ENCODE assay signal across 8 mouse cellular contexts in the genomic region with DNA sequence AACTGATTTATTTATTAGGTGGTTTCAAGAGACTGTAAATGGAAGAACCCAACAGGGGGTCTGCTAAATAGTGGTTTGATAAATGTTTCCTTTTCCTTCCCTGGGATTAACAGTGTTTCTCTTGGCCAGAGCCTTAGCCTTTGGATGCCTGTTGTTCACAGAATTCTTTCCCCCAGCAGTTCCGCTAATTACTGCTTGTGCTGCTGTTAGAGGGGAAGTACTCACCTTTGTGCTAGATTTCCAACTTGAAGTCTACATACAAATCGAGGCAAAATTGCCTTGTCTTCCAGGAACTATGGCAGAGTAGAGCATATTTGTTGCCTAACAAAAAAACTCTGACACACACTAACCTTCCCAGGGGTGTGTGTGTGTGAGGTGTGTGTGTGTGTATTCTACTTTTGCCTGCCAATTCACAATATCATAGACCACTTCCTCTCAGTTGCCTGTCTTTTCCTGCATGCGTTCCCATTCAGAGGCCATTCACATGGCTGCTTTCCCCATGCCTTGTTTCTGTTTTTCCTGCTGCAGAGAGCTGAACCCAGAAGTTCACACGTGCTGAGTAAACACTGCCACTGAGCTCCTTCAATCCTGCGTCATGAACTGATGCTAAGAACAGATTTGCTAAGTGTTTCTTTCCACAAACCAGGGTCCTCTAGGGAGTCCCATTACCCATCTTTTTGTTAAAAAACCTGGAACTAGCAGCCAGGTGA. TPM values are rescaled to one million over a fixed set of nuclear protein-coding genes. Genes with fewer than 3 reads are reported as not detected.
DNase-seq lines count a peak whose midpoint lies in the region; ATAC-seq and TF ChIP-seq lines count a peak whose summit lies in the region.

No protein-coding gene starts in this region.

- DNase-seq in left cerebral cortex, adult 2 months (ENCODE audit: extremely low spot score in 1 of 2, low spot score in 2 of 2): no peak
- DNase-seq in left cerebral cortex, postnatal 4 days: no peak
- DNase-seq in hindbrain, embryonic 14.5 days (ENCODE audit: low spot score): no peak
- DNase-seq in midbrain, embryonic 10.5 days (ENCODE audit: low spot score): no peak
- no peak for DNase-seq in right cerebral cortex, adult 18-20 months
- DNase-seq in retina, embryonic 14.5 days (ENCODE audit: low spot score): no peak

- H3K4me2 ChIP-seq in forebrain, embryonic 12.5 days: peak overlapping the region; percentile 83
- H3K4me2 ChIP-seq in hindbrain, embryonic 14.5 days (replicated peaks): peak overlapping the region; percentile 76

- WGBS in forebrain, embryonic 12.5 days: 80% methylated on average over 5 of the region's 5 CpGs
- 79% methylated on average over 5 of the region's 5 CpGs for WGBS in hindbrain, embryonic 14.5 days
- WGBS in midbrain, embryonic 10.5 days: 82% methylated on average over 5 of the region's 5 CpGs

- no peak overlapping the region for H3K9ac ChIP-seq in forebrain, embryonic 12.5 days
- H3K9ac ChIP-seq in hindbrain, embryonic 14.5 days: peak overlapping the region; percentile 73; the same call in 1 of the 2 replicates

- H3K9me3 ChIP-seq in forebrain, embryonic 12.5 days: no peaks in the 10 kb centered on the region
- no peaks in the 10 kb centered on the region for H3K9me3 ChIP-seq in hindbrain, embryonic 14.5 days (ENCODE audit: control insufficient read depth, low read length)
- H3K9me3 ChIP-seq in midbrain, embryonic 10.5 days (replicated peaks): no peaks in the 10 kb centered on the region

- H3K4me3 ChIP-seq in left cerebral cortex, adult 2 months: peak overlapping the region; percentile 81; the same call in 1 of the 2 replicates
- H3K4me3 ChIP-seq in forebrain, embryonic 12.5 days (replicated peaks): no peak overlapping the region
- peak overlapping the region; percentile 67; the same call in 1 of the 2 replicates for H3K4me3 ChIP-seq in hindbrain, embryonic 14.5 days (replicated peaks; ENCODE audit: low read length)
- peak overlapping the region; percentile 96 for H3K4me3 ChIP-seq in midbrain, embryonic 10.5 days

- no peak for TF ChIP-seq CTCF in left cerebral cortex, adult 2 months (IDR thresholded peaks at IDR 0.05)

- no peak for ATAC-seq in forebrain, embryonic 12.5 days (ENCODE audit: low FRiP score)
- ATAC-seq in hindbrain, embryonic 14.5 days (ENCODE audit: low FRiP score): no peak
- ATAC-seq in frontal cortex, adult (ENCODE audit: low TSS enrichment): no peak

- intact Hi-C loops in left cerebral cortex, adult 2 months (cut with DNase I): loop anchor here (2.0 to 5.0 kb wide), 3 partner anchors 22 to 188 kb away; a partner anchor contains a TSS
- intact Hi-C loops in left cerebral cortex, postnatal 4 days (cut with DNase I): loop anchor here (5.0 kb wide), 1 partner anchor 112 kb away; no protein-coding TSS in a partner anchor

- H3K27ac ChIP-seq in left cerebral cortex, adult 2 months: no peak overlapping the region
- H3K27ac ChIP-seq in forebrain, embryonic 12.5 days: no peak overlapping the region
- no peak overlapping the region for H3K27ac ChIP-seq in hindbrain, embryonic 14.5 days
- H3K27ac ChIP-seq in midbrain, embryonic 10.5 days (replicated peaks): no peak overlapping the region

- H3K4me1 ChIP-seq in forebrain, embryonic 12.5 days: peaks cover 37% of the 10 kb centered on the region
- peaks cover 10% of the 10 kb centered on the region; the same call in 1 of the 2 replicates for H3K4me1 ChIP-seq in hindbrain, embryonic 14.5 days (replicated peaks; ENCODE audit: control insufficient read depth, insufficient read depth, low read length)
- peaks cover 39% of the 10 kb centered on the region for H3K4me1 ChIP-seq in midbrain, embryonic 10.5 days

- no peaks in the 10 kb centered on the region for H3K36me3 ChIP-seq in forebrain, embryonic 12.5 days (replicated peaks)
- no peaks in the 10 kb centered on the region for H3K36me3 ChIP-seq in hindbrain, embryonic 14.5 days (replicated peaks; ENCODE audit: control insufficient read depth, insufficient read depth)
- H3K36me3 ChIP-seq in midbrain, embryonic 10.5 days: peaks cover 3% of the 10 kb centered on the region; the same call in 1 of the 2 replicates

- no peaks in the 10 kb centered on the region for H3K27me3 ChIP-seq in forebrain, embryonic 12.5 days
- no peaks in the 10 kb centered on the region for H3K27me3 ChIP-seq in hindbrain, embryonic 14.5 days (ENCODE audit: control insufficient read depth, insufficient read depth, low read length)
- H3K27me3 ChIP-seq in midbrain, embryonic 10.5 days (ENCODE audit: low read depth, poor library complexity, severe bottlenecking): no peaks in the 10 kb centered on the region

RNA-seq across cellular contexts. Expression of a gene that starts 2.0 kb away (rescaled TPM):
- 10 to 100 TPM; 60.4 to 62.7 TPM for total RNA-seq in left cerebral cortex, adult 2 months (2021)
- total RNA-seq in left cerebral cortex, postnatal 4 days (2021): 10 to 100 TPM; 62.7 to 65.3 TPM
- 74.6 and 78.8 TPM in 2 replicates for polyA plus RNA-seq in forebrain, embryonic 12.5 days (2016; fragmentation: Nextera tagmentation; extraction: Ambion mirVana)
- 73.5 and 79.3 TPM in 2 replicates for polyA plus RNA-seq in hindbrain, embryonic 14.5 days (2014; fragmentation: Nextera tagmentation; extraction: Ambion mirVana)
- polyA plus RNA-seq in midbrain, embryonic 10.5 days (2016; fragmentation: Nextera tagmentation; extraction: Ambion mirVana): 97.0 and 102 TPM in 2 replicates
